Mouse (Mus musculus): ENCODE results near the gene 2410004B18Rik.

The 2410004B18Rik gene

GRCm38 (mm10) chr3:145929525-145930400 is 8.1 kb upstream of the 2410004B18Rik start:
- DNase-seq = no peak

GRCm38 (mm10) chr3:145933845-145934244 is 4.0 kb upstream of the 2410004B18Rik start:
- no peak for DNase-seq

GRCm38 (mm10) chr3:145938405-145939349 is 863 bp downstream of the 2410004B18Rik start:
- peak; percentile 17 for DNase-seq

- DNase-seq = no peak
Measured at GRCm38 (mm10) chr3:145939402-145939801, 1.6 kb downstream of the 2410004B18Rik start.

GRCm38 (mm10) chr3:145939971-145940370 is 2.2 kb downstream of the 2410004B18Rik start:
- no peak for DNase-seq

- DNase-seq = peak; percentile 62
Measured at GRCm38 (mm10) chr3:145941971-145942370, 4.2 kb downstream of the 2410004B18Rik start.

GRCm38 (mm10) chr3:145944348-145944747 is 6.5 kb downstream of the 2410004B18Rik start:
- no peak for DNase-seq

GRCm38 (mm10) chr3:145945904-145946303 is 8.1 kb downstream of the 2410004B18Rik start:
- no peak for DNase-seq

GRCm38 (mm10) chr3:145946654-145947053 is 8.8 kb downstream of the 2410004B18Rik start:
- no peak for DNase-seq

GRCm38 (mm10) chr3:145947539-145948204 is 9.9 kb downstream of the 2410004B18Rik start:
- DNase-seq = no peak

GRCm38 (mm10) chr3:145950034-145950814 is 12.4 kb downstream of the 2410004B18Rik start:
- peak; percentile 45 for DNase-seq

- no peak for DNase-seq
Measured at GRCm38 (mm10) chr3:145950815-145951130, 13.0 kb downstream of the 2410004B18Rik start.

- no peak for DNase-seq
Measured at GRCm38 (mm10) chr3:145951287-145952165, 13.7 kb downstream of the 2410004B18Rik start.

- DNase-seq = no peak
Measured at GRCm38 (mm10) chr3:145952945-145953344, 15.1 kb downstream of the 2410004B18Rik start.

- DNase-seq = no peak
Measured at GRCm38 (mm10) chr3:145953411-145953810, 15.6 kb downstream of the 2410004B18Rik start.

- no peak for DNase-seq
Measured at GRCm38 (mm10) chr3:145959824-145960223, 22.0 kb downstream of the 2410004B18Rik start.

GRCm38 (mm10) chr3:145962411-145962810 is 24.6 kb downstream of the 2410004B18Rik start:
- DNase-seq = peak; percentile 30

- DNase-seq = peak; percentile 68
Measured at GRCm38 (mm10) chr3:145963101-145964017, 25.5 kb downstream of the 2410004B18Rik start.

GRCm38 (mm10) chr3:145964018-145964387 is 26.2 kb downstream of the 2410004B18Rik start:
- DNase-seq = no peak

- peak; percentile 71 for DNase-seq
Measured at GRCm38 (mm10) chr3:145964473-145964872, 26.7 kb downstream of the 2410004B18Rik start.

Measured in kidney, adult 11 months (tissue).